Mouse (Mus musculus) cerebellum, adult 18-20 months (tissue): ENCODE measurements at regions not wholly inside any gene's neighbourhood (a gene's known extent, or its start where the extent isn't known, plus 50 kb on each side); places are given as distances from the start of the nearest gene placed in this dataset.
A peak's percentile ranks its signal among the peaks of the same experiment; 100 is the strongest.

Experiments
- DNase-seq, 2 experiments: peaks; one replicate each; pipeline ENCODE4 v3.0.0; 2021

GRCm38 (mm10) chr17:68134373-68134772 is 130.5 kb upstream of the Arhgap28 start:
- DNase-seq: no peak

- no peak for DNase-seq
Measured at GRCm38 (mm10) chr17:68135436-68135835, 131.5 kb upstream of the Arhgap28 start.

- DNase-seq: no peak
Measured at GRCm38 (mm10) chr17:68143307-68143706, 130.3 kb upstream of the L3mbtl4 start.

DNA sequence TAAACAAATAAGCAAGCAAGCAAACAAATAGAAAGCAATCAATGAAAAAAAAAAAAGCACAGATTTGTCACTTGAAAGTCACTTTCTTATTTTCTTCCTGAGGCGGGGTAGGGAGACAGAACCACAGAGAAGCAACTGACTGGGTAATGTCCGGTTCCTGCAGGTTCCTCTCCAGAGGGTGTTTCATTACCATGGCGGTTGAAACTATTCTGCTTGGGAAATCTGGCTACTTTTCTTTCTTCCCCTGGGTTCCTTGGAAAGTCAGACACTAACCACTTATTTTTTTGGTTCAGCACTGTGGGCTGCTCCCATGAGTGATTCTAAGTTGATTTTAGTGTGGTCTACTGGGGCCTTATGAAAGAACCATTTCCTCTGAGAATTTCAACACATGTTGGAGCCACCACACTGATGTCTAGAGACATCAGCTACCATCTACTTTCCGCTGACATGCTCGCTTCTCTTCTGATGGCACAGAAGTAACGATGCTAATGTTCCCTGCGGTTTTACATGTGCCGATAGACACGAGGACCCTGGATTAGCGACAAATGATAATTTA is 124.3 kb upstream of the L3mbtl4 start:
- no peak for DNase-seq

DNA sequence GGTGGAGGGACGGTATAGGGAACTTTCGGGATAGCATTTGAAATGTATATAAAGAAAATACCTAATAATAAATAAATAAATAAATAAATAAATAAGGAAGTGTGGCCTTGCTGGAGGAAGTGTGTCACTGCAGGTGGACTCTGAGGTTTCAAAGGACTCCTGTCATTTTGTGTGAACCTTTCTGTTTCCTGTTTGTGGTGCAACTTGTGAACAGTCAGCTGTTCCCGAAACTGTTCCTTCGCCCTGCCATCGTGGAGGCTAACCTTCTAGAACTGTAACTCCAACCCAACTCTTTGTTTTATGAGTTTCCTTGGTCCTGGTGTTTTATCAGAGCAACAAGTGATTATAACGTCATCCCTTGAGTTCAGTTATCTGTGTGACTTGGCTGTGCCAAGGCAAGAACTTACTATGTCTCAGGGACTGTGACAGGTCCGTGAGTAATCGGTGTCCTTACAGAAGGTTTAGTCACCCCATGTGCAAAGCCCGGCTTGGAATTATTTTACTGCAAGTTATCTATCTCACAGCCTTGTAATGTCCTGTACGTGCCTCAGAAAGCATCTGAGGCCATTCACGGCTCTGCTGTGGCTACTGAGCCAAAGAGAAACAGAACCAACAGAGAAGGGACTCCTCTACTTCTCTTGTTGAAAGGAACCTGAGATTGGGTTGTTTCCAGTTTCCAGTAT is 121.0 kb upstream of the L3mbtl4 start:
- no peak for DNase-seq

- DNase-seq: no peak
Measured at GRCm38 (mm10) chr17:68154879-68155278, 118.7 kb upstream of the L3mbtl4 start.

DNA sequence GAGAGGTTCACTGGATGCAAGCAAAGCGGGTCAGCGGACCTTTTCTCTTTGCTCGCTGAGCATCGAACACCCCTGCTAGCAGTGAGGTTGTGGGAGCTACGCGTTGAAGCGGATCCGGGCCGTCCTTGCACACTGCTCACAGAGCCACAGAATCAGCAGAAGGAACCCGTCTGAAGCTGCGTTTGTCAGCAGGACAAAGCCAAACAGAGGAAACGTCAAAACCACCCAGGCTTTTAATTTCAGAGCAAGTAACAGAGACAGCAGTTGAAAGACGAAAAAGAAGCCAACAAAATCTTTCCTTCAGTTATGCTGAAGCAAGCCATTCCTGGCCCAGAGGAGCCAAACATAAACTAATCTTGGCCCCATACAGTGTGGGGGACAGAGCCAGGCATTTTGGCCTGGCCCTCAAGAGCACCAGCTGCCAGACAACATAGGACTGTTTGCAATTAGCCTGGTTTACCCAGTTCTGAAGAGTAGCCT is 115.4 kb upstream of the L3mbtl4 start:
- no peak for DNase-seq

- DNase-seq: no peak
Measured at GRCm38 (mm10) chr17:68161107-68161506, 112.5 kb upstream of the L3mbtl4 start.

GRCm38 (mm10) chr17:68163545-68163944 is 110.1 kb upstream of the L3mbtl4 start:
- DNase-seq: no peak

DNA sequence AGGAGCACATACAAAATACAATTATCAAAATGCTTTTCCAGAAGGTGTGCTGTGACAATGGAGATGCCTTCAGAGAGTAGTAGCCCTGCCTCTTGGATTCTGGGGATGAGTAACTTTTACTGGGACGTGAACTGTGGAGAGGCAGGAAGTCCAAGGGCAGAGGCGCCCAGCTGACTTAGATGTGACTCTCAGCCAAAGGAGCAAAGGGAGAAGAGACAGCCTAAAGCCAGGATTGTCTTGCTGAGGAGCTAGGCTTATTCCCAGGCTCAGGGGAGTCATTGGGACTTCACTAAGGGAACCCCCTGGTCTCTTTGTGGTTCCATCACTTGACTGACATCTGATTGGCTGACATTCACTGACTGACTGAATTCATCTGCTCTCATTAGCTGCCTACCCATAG is 108.9 kb upstream of the L3mbtl4 start:
- DNase-seq: no peak

DNA sequence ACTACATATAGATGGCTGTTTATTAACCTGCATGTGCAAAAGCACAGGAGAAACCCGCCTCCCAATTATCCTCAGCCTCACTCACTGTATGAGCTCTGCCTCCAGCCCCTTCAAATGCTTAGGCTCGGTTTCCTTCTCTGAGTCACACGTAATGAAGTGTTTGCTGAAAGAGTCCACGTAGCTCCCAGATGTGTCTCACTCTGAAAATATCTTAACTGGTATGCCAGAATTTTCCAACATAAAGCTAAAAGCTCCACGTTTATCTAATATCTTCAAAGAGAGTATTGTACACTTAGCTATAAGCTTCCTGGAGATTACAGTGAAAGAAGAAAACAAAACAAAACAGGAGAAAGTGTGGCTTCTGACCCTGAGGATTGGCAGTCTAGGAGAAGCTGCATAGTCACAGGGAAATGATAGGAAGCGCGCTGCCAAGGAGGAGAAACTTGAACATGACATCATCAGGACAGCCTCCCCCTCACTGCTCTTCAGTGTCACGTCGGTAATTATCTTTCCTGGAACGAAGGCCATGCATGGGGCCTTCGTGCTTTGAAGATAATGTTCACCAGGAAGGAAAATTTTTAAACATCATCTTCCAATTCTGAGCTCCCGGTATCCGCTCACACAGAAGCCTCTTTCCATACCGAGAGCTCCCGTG is 108.3 kb upstream of the L3mbtl4 start:
- no peak for DNase-seq

GRCm38 (mm10) chr17:68166397-68166796 is 107.2 kb upstream of the L3mbtl4 start:
- peak in 1 of 2 experiments; percentile 2 for DNase-seq

GRCm38 (mm10) chr17:68172838-68173237 is 100.8 kb upstream of the L3mbtl4 start:
- DNase-seq: no peak

DNA sequence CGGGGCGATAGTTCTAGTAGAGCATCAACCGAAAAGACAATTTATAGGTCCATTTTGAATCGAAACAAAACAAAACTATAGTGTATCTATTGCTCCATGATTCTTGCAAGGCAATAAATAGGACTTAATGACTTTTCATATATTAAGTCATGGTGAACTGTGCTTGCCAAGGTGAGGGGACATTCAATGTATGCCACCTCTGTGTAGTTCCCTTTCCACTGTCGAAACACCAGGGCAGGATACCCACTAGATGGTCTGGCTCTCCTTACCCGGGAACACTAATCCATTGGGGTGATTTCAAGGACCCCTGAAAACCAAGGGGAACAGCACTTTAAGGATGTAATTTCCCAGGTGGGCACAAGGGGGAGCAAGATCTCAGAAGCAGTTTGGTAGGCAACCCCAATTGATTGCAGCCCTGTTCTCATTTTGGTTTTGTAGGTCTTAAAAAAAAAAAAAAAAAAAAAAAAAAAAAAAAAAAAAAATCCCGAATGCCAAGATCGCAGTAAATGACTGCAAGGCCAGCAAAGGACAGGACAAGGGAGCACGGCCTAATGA is 96.9 kb upstream of the L3mbtl4 start:
- DNase-seq: peak; percentile 41 to 59

DNA sequence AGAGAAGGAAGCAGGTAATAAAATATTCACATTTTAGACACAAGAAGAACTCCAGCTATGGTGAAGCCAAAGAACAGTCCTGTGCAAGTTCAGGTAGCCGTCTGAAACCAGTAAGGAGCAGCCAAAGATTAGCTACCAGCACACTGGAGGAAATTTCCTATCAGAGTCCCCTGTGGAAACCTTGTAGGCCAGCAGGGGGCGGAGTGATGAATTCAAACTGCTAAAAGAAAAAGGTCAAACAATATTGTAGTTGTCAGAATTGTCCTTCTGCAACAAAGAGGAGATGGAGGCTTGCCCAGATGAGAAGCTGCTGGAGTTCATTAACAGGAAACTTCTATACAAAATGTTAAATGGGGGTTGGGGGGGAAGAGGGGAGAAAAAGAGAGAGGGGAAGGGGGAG is 95.8 kb upstream of the L3mbtl4 start:
- DNase-seq: peak; percentile 20 to 22

- DNase-seq: no peak
Measured at GRCm38 (mm10) chr17:68185385-68185784, 88.2 kb upstream of the L3mbtl4 start.

GRCm38 (mm10) chr17:68189888-68190287 is 83.7 kb upstream of the L3mbtl4 start:
- no peak for DNase-seq

DNA sequence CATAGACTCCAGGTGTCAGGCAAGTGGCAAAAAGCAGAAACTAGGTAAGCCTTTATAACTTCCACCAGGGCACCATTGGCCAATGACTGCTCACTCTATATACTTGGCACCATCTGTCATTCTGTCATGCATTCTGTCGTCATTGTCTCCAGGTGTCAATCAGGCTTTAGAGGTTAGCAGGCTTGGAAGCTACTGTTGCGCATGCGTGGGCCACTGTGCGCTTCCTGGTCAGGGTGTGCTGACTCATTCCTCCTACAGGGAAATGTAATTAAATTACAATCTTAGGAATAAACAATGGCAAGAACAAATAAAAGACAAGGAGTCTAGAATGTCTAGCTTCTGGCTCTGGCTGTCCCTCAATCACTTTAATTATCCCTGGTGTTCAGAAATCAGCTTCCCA is 68.1 kb upstream of the L3mbtl4 start:
- no peak for DNase-seq

DNA sequence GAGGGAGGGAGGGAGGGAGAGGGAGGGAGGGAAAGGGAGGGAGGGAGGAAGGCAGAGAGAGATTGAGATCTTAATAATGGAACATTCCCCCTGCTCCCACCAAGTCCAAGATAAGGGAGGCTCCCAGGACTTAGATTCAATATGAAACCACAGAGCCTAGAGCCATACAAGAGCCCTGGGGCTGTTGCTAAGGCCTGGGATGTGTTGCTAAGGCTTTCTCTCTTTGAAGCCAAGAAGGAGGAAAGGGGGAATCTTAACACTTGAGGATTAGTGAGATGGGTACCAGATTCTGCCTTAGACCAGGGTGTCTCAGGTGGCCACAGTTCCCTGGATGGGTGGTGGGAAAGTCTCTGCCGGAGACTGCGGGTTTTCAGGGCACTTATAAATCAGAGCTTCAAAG is 64.8 kb upstream of the L3mbtl4 start:
- DNase-seq: no peak

- peak in 1 of 2 experiments; percentile 4 for DNase-seq
Measured at GRCm38 (mm10) chr17:68210313-68211254, 63.0 kb upstream of the L3mbtl4 start.

GRCm38 (mm10) chr17:68218246-68218645 is 55.4 kb upstream of the L3mbtl4 start:
- DNase-seq: no peak

DNA sequence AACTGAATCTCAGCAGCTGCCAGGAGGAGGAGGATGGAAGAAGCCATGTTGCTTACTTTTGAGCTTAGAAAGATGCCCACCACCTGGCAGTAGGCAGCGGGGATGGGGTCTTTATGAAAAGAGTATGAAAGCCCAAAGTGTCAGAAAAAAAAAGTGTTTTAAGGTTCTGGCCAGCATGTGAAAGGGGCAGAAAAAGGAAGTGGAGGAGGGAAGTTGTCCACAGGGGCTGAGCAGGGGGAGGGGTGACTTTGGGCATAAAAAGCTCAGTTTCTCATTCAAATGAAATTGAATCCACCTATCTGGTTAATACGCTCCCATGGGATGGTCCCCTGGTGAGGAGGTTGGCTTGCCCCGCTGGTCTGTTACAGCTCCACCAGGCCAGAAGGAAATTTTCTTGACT is 50.4 kb upstream of the L3mbtl4 start:
- no peak for DNase-seq
